Mouse (Mus musculus) lung, postnatal 0 days (tissue): ENCODE measurements around the gene Tagln3.

Experiments used
- CTCF ChIP-seq: IDR thresholded peaks from 2 replicates; pipeline ENCODE4 v1.5.1; 2016; ENCODE audit warnings: antibody characterized with exemption, mild to moderate bottlenecking
- EP300 ChIP-seq: IDR thresholded peaks from 2 replicates; pipeline ENCODE4 v1.6.1; 2016; ENCODE audit warnings: antibody characterized with exemption, mild to moderate bottlenecking, control low read depth

DNA sequence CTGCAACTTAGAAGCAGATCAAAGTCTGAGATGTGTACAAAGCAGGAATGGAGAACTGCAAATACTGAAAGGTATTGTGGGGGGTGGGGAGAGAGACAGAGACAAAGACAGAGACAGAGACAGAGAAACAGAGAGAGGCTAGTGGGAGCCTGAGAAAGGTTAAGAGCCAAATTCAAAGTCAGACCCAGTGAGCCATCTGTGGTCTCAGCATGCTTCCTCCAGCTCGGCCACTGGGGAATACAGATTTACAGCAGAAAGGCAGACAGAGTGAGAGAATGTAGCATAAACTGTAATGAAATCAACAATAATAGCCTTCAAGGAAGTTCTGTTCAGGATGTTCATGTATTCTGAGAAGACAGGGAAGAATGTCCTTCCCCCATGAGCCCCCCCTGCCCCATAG, 10.5 kb downstream of the Tagln3 start:
- TF ChIP-seq CTCF (no peak), EP300 (no peak)
